Mouse (Mus musculus) adrenal gland, postnatal 10 days (tissue): ENCODE data around the gene Igf2bp2. TPM values are rescaled to one million over a fixed set of nuclear protein-coding genes. Genes with fewer than 3 reads are reported as not detected.

Experiments
- DNase-seq: peaks from one replicate; pipeline ENCODE4 v3.0.0; 2021; ENCODE audit warnings: mixed read lengths
- total RNA-seq, 2 experiments: library from RNA; stranded (reverse); gene quantifications; 2 replicates each; pipeline ENCODE4 v1.2.3; 2021

Gene Igf2bp2
- total RNA-seq, 2 experiments from 2014 or later: 15.8 to 21.8 TPM

GRCm38 (mm10) chr16:22100067-22100466 is 63.0 kb downstream of the Igf2bp2 start:
- no peak for DNase-seq

- no peak for DNase-seq
Measured at GRCm38 (mm10) chr16:22097659-22098058, 65.4 kb downstream of the Igf2bp2 start.

- no peak for DNase-seq
Measured at GRCm38 (mm10) chr16:22095751-22096150, 67.3 kb downstream of the Igf2bp2 start.

GRCm38 (mm10) chr16:22091255-22091783 is 71.8 kb downstream of the Igf2bp2 start:
- no peak for DNase-seq

GRCm38 (mm10) chr16:22085411-22085810 is 77.7 kb downstream of the Igf2bp2 start:
- no peak for DNase-seq

- no peak for DNase-seq
Measured at GRCm38 (mm10) chr16:22080125-22080710, 82.9 kb downstream of the Igf2bp2 start.

- DNase-seq: peak; percentile 53
Measured at GRCm38 (mm10) chr16:22076620-22076941, 86.5 kb downstream of the Igf2bp2 start.

- no peak for DNase-seq
Measured at GRCm38 (mm10) chr16:22075829-22076619, 87.1 kb downstream of the Igf2bp2 start.

- DNase-seq: no peak
Measured at GRCm38 (mm10) chr16:22075067-22075466, 88.0 kb downstream of the Igf2bp2 start.

- no peak for DNase-seq
Measured at GRCm38 (mm10) chr16:22071361-22071760, 91.7 kb downstream of the Igf2bp2 start.

- DNase-seq: peak; percentile 36
Measured at GRCm38 (mm10) chr16:22067406-22067805, 95.7 kb downstream of the Igf2bp2 start.

- DNase-seq: no peak
Measured at GRCm38 (mm10) chr16:22065536-22065935, 97.6 kb downstream of the Igf2bp2 start.

- no peak for DNase-seq
Measured at GRCm38 (mm10) chr16:22062284-22062683, 100.8 kb downstream of the Igf2bp2 start.

GRCm38 (mm10) chr16:22061555-22062160 is 101.4 kb downstream of the Igf2bp2 start:
- DNase-seq: no peak

GRCm38 (mm10) chr16:22060416-22060815 is 102.7 kb downstream of the Igf2bp2 start:
- DNase-seq: no peak

- DNase-seq: no peak
Measured at GRCm38 (mm10) chr16:22058871-22059270, 104.2 kb downstream of the Igf2bp2 start.

- DNase-seq: no peak
Measured at GRCm38 (mm10) chr16:22057498-22057897, 105.6 kb downstream of the Igf2bp2 start.

- no peak for DNase-seq
Measured at GRCm38 (mm10) chr16:22053411-22053810, 109.7 kb downstream of the Igf2bp2 start.

- no peak for DNase-seq
Measured at GRCm38 (mm10) chr16:22046739-22047366, 116.2 kb downstream of the Igf2bp2 start.

- no peak for DNase-seq
Measured at GRCm38 (mm10) chr16:22045930-22046329, 117.2 kb downstream of the Igf2bp2 start.

GRCm38 (mm10) chr16:22043830-22044229 is 119.3 kb downstream of the Igf2bp2 start:
- DNase-seq: no peak

GRCm38 (mm10) chr16:22039978-22040377 is 123.1 kb downstream of the Igf2bp2 start:
- no peak for DNase-seq

GRCm38 (mm10) chr16:22038554-22038953 is 124.5 kb downstream of the Igf2bp2 start:
- DNase-seq: no peak
